Mouse (Mus musculus): Measurements from ENCODE around the gene Jund.

Gene Jund

DNA sequence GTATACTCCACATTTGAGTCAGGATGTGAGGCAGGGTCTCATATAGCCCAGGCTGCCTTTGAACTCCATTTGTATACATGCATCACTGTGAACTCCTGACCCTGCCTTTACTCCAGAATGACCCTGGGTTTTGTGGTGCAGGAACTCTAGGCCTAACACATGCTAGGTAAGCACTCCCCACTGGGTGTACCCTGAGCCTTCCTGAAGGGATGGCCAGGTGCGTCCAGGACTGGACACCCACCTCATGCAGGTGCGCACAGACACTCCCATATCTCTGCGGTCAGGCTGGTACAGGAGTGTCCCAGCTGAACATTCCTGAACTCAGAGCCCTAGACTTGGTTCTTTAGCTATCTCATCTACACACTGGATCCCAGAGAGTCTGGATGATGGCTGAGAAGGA lies 24.6 kb upstream of the Jund start:
- in situ Hi-C loops (cut with MboI, MseI): no loop called here

DNA sequence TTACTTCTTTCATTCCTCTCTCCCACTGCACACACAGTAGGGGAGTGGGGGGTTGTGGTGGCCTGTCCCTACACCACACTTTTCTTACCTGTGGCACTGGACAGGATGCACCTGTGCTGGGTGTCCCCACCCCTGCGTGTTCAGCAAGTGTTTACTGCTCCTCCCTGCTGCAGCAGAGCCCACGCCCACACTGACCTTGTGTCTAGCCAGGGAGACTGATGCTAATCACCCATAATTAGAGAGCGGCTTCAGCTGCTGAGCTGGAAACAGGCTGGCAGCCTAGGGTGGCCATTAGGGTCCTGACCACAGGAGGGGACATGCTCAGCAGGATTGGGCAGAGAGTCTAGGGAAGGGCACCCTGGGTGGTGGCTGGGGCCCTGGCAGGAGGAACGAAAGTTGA lies 24.0 kb upstream of the Jund start:
- in situ Hi-C loops (cut with MboI, MseI): no loop called here

DNA sequence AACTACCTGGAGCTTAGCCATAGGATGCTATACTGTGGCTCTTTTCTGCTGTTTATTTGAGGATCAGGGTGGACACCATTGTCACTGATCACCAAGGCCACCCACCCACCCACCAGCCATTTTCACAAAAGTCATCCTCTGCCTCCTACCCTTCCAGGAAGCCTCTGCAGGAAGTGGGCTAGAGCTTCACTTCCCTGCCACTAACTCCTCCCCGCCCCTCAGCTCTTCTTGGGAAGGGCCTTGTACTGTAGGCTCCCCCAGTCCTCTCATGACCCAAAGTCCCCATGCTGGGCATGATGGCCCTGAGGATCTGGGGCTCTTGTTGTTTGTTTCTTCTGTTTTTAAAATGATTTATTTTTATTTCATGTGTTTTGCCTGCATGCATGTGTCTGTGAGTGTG lies 23.4 kb upstream of the Jund start:
- in situ Hi-C loops (cut with MboI, MseI): no loop called here

DNA sequence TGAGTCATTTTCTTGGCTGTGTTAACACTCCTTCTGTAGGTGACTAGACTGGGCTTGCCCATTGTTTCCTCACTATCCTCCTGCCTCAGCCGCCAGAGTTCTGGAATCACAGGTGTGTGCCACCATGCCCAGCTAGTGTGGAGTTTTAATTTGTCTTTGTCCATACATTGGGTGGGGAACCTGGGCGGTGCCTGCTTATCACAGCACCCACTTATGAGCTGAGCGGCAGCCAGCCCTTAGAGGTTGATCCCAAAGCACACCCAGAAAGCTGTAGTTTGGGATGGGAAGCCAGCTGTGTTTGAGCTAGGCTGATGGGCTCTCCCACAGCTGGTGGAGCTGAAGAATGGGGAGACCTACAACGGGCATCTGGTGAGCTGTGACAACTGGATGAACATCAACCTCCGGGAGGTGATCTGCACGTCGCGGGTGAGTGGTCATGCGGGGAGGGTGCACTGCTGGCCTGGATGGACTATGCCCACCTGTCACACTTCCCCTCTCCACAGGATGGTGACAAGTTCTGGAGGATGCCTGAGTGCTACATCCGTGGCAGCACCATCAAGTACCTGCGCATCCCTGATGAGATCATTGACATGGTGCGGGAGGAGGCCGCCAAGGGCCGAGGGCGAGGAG lies 21.2 kb upstream of the Jund start:
- in situ Hi-C loops (cut with MboI, MseI): no loop called here

DNA sequence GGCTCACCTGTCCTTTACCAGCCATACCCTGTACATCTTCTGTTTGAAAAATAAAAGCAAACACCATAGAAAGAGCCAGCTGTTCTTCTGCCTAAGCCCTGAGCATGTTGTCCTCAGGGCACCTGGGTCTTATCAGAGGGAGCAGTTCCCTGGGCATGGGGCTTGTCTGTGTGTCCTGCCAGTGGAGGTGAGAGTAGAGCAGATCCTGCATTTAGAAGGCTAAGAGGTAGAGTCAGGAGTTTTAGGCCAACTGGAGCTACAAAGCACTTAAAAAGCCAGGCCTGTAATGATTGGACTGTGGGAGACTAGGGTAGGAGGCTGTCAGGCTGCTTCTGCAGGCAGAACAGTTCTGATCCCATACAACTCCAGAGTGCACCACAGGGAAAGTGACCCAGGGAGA lies 20.1 kb upstream of the Jund start:
- in situ Hi-C loops (cut with MboI, MseI): no loop called here

DNA sequence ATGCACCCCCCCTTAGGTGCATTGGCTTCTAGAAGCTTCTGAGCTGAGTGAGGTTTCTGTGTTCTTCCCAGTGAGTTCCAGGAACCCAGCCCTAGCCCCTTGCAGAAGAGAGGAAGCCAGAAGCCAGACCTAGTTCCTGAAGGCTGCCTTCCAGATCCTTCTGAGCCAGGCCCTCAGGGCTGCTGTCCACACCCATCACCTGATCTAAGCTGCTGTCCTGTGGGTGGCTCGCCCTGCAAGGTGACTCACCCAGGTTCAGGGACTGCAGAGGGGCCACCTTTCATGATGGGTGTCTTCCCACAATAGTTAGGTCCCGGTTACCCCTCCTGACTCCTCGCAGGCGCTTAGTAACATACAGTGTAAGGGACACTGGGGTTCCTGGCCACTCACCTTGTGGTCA lies 19.3 kb upstream of the Jund start:
- in situ Hi-C loops (cut with MboI, MseI): no loop called here

DNA sequence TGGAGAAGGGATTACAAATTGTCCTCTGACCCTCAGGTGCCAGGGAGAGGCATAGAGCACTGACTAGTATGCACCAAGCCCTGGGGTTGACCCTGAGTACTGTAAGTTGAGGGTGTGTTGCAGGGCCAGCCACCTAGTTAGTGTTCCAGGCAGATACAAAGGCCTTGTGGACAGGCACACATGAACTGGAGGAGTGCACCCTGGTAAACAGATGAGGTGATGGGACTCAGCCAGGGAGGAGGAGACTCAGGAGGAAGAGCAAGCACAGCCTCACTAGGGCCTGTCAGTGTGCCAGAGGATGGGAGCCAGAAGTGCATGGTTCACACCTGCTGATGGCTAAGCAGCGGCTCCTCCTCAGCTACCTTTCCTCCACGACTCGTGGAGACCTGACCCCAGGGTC lies 18.7 kb upstream of the Jund start:
- in situ Hi-C loops (cut with MboI, MseI): no loop called here

DNA sequence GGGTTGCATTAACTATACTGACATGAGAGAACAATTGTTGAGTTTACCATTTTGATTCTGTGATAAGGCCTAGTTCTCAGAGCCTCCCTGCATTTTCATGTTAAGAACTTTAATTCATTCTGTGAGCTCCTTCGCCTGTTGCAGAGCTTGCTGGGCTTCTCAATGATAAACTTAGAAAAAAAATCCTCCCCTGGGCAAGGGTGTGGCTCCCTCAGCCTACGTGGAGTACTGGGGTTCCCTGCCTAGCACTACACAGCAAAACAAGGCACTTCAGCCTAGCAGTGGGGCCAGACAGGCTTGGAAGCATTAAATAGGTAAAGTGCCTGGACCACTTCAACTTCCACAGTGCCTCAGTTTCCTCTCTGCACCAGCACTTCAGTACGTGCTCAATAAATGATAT lies 17.3 kb upstream of the Jund start:
- in situ Hi-C loops (cut with MboI, MseI): no loop called here

DNA sequence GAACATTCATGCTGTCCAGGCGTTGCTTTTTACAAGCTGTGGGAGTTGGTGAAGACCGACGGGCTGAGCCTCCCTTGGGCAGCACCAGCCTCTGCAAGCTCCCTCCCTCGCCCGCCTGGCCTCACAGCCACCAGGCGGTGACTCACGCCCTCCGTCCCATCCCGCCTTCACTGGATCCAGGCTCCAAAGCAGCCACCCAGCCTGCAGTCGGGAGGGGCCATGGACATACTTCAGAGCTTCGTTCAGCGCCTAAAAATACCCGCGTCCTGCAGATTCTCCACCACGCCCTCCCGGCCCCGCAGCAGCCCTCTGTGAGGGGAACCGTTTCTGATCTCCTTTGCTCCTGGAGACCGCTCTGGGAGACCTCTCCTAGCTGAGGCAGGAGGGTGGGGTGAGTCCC lies 16.6 kb upstream of the Jund start:
- in situ Hi-C loops (cut with MboI, MseI): no loop called here

DNA sequence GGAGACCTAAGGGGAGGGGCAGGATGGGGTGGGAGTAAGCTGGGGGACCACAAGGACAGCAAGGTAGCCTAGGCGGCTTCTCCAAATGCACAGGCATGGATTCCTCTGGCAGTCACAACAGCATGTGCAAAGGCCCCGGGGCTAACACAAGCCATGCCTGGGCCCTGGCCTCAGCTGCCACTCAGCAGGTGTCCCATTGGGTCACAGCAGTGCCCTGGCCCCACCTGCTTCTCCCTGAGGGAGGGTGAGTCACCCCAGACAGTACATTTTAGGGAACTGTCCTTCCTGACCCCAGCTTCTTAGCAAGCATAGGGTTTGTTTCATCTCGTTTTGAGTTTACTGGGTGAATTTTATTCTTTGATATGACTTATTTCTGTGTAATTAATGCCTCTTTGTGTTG lies 16.1 kb upstream of the Jund start:
- in situ Hi-C loops (cut with MboI, MseI): no loop called here

DNA sequence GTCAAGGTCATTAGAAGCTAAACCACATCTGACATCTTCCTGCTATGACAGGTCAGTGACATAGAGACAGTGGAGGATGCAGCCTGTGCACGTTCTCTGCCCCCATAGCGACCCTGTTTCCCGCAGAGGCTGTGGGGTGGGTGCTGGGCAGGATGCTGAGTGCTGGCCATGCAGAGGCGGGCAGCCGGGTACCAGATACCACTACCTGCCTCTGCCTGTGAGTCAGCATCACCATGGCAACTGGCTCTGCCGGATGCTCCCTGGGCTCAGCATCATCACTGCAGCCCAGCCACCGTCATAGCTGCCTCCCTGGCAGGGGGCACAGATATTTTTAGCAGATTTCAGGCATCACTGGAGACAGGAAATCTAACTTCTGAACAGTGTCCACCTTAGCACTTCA lies 14.5 kb upstream of the Jund start:
- in situ Hi-C loops (cut with MboI, MseI): no loop called here

DNA sequence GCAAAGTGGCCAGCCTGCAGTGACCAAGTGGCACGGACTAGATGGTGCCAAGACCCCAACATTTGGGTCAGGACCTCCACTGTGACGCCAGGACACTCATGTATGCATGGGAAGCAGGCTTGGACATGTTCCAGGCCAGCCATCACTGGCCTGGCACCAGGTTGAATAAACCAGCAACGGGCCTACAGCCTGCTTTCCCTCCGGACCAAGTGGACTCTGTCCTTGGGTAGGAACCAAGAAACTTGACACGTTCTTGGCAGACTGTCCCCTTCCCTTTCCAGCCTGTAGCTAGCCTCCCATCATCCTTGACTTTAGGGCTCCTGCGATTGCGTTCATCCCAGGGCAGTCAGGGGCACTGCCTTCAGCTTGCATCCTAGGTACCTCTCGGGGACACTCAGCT lies 11.2 kb upstream of the Jund start:
- in situ Hi-C loops (cut with MboI, MseI): no loop called here

DNA sequence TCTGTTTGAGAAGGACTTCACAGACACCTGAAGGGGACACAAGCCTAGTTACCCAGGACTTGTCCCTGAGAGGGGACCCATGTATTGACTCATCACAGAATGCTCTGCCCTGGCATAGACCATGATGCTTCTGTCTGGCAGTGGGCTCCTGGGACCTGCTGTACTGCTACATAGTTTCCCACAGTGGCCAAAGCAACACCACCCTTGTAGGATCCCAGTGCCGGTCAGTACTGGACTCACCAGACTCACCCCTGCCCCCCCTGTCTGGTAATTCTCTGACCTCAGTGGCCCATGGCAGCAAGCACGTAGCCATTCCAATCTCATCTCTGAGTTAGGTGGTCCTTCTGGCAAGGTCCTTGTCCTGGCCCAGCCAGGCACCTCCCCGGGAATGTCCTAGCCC lies 10.6 kb upstream of the Jund start:
- in situ Hi-C loops (cut with MboI, MseI): no loop called here

DNA sequence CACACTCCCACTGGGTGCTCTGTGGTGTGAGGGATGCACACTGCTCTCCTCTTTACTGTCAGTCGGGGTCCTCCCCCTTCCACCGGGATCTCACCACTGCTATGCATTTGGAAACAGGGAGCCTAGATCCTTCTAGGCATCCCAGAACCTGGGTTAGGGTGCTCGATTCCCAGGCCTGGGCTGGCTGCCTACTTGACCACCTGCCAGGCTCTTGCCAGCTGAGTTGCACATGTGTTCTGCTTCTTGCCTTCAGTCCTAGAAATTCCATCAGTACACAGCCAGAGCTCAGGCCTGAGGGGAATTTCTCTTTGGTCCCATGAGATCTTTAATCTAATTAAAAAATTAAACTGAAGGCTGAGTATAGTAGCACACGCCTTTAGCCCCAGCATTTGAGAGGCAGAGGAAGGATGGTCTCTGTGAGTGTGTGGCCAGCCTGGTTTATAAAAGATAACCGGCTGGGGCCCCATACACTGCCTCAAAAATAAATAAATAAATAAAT lies 8.8 kb upstream of the Jund start:
- in situ Hi-C loops (cut with MboI, MseI): no loop called here

DNA sequence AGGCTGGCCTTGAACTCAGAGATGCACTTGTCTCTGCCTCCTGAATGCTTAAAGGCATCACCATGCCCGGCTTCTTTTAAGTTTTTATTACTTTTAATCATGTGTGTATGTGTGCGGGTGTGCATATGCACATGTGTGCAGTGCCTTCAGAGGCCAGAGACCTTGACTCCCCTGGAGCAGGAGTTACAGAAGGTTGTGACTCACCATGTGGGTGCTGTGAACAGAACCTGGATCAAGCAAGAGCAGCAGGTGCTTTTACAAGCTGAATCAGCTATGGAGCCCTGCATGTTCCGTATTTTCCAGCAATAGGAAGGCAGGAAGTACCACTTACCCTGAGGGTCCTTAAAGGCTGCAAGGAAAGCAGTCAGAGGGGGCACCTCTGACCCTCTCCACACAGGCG lies 7.5 kb upstream of the Jund start:
- in situ Hi-C loops (cut with MboI, MseI): no loop called here

DNA sequence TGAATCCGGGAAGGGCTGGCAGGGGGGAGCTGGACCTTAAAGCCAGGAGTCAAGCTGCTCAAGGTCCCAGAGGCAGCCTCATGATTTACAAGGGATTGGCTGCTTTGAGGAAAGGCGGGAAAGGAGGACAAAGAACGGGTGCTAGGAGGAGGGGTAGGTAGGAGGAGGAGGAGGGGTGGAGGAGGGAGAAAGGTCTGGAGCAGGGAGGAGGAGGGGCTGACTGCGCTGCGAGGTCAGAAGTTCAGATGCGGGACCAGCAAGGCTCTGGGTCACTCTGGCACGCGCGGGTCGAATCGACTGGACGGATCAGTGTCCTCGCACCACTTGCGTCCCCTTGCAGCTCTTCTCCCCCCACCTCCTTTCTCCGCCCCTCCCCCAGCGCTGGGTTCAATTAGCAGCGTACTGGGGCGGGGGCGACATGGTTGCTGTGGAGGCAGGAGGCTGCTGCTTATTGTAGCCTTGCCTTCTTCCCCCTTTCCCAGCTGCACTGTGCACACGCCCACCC lies 7.0 kb upstream of the Jund start:
- in situ Hi-C loops (cut with MboI, MseI): no loop called here

DNA sequence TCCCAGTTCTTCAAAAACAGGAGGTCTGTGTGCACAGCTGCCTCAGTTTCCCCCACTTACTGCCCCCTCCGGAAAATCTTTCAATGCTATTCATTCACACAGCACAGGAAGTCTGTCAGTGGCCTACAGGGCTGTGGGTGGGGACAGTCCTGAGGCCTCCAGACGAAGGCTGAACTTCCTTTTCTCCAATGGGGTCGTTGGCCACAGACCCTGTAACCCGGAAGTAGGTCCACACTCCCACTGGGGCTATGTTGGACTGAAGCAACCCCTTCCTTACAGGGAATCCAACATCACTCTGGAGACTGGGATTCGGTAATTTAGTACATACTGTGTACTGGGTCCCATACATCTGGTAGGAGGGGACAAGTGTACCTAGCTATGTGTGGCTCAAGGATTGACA lies 5.1 kb upstream of the Jund start:
- in situ Hi-C loops (cut with MboI, MseI): no loop called here

DNA sequence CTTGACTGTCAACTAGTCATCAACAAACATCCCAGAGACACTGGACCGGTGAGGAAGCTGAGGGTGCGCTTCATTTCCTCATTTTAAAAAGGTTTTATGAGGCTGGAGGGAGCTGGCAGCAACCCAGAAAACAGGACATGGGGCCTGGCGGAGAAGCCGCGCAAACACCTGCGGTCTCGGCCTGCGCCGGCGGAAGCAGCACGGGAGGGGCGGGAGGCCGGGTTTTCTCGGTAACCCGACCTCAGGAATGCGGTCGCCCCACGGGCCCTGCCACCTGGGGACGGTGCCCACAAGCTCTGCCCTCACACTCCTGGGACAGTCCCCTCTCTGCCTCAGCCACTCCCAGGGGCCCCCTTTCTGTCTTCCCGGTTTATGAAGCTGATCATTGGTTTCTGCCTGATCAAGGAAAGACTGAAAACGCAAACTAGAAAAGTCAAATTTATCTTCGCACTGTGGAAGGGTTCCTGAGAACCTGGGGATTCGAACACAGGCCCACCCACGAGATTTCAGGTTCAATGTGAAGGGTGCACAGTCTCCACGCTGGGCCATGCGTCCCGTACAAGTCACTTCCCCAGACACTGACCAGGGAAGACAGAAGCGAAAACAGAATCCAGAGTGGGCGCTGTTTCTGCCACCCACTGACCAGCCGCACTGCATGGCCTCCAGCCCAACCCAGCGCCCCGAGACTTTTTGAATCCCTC lies 3.3 kb upstream of the Jund start:
- in situ Hi-C loops (cut with MboI, MseI): loop anchor here in 1 of 2 experiments (5.0 kb wide), 1 partner anchor 83 kb away; no protein-coding TSS in a partner anchor

DNA sequence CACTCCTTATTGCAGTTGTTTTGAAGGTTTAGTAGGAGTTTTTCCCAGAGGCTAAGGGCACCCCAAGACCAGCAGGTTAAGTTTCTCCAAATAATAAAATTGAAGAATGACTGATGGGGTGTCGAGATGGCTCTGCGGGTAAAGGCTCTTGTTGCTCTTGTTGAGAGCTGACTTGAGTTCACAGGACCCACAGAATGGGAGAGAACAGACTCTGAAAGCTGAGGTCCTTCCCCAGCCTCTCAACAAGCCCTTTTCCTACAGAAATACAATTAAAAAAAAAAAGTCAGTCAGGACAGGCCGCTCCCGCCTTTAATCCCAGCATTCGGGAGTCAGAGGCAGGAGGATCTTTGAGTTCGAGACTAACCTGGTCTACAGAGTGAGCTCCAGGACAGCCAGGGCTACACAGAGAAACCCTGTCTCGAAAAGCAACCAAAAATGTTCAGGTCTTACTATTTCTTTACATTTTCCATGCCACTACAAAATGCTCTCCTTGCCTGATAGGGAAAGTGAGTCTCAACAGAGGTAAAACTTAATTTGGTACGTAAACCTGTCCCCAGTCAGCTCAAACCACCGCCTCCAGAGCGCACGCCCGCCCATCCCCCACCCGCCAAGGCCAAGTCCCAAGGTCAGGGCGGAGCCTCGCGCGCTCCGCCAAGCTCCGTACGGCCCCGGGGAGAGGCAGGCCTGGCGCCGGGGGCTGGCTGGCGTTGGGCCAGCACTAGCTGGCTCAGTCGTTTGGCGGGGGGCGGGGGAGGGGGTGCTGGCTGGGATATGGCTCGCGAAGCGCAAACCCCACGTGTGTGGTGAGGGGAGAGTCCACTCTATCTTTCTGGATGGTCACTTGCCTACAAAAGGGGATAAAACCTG lies 2.5 kb upstream of the Jund start:
- in situ Hi-C loops (cut with MboI, MseI): loop anchor here in 1 of 2 experiments (5.0 kb wide), 1 partner anchor 84 kb away; no protein-coding TSS in a partner anchor

DNA sequence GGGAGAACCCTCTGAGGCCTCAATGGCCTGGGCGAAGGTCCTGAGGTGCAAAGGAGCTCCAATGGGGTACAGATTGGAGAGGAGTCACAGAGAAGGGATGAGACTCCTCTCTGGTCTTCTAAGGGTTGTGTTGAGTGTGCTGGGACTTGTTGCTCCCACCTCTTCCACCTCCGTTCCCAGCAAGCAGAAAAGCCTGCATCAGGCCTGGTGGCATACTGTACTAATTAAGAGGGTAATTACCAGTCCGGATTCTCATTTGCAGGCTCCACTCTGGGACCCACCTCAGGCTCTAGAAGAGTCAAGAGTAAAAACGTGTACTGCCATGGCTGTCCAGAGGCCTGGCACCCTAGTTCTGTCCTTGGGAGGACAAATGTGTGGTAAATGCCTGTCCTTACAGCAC lies 1.8 kb upstream of the Jund start:
- in situ Hi-C loops (cut with MboI, MseI): loop anchor here in 1 of 2 experiments (5.0 kb wide), 1 partner anchor 85 kb away; no protein-coding TSS in a partner anchor

DNA sequence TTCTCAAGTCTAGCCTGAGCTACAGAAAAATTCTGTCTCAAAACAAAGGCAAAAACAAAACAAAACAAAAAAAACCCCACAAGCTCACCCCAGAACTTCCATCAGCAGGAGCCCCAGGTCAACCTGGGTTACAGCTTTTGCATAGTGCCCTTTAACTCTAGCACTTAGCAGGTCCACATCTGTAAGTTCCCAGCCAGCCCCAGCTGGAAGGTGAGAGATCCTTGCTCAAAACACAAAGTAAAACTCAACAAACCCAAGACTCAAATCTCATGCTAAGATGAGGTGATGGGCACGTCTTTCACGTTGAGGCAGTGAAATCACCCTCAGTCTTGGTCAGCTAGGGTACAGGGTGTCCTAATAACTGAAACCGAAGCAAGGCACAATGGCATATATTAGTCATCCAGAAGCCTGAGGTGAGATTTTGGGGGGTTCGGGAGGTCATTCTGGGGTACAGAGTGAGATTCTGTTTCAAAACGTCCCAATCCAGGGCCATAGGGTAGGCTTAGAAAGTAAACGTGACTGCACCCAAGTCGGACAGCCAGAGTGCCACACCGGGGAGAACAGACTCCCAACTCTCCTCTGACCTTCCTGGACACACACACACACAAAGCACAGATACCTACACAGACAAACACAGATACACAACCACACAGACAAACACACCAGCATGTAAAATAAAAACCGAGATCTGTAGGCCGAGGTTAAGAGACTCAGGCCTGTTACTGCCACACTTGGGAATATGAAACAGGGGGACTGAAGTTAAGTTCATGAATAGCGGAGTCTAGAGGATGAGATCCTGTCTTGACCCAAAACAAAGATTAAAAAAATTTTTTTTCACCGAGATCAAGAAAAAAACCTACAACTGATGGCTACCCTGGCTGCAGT lies 1.1 kb upstream of the Jund start:
- in situ Hi-C loops (cut with MboI, MseI): loop anchor here in 1 of 2 experiments (5.0 kb wide), 1 partner anchor 85 kb away; no protein-coding TSS in a partner anchor

Data from T-helper 17 cell (primary cell).